Mouse (Mus musculus) hindbrain, embryonic 13.5 days (tissue): ENCODE measurements around the gene Pllp. TPM values are rescaled to one million over a fixed set of nuclear protein-coding genes. Genes with fewer than 3 reads are reported as not detected.

Source experiments
- ATAC-seq: fragments of 200-750 bp; cut with Nextera tagmentation; 2 replicates; pipeline ENCODE4 v1.8.0; 2017; ENCODE audit warnings: moderate TSS enrichment; ENCODE audit not compliant: low FRiP score
- H3K27ac ChIP-seq: fragments of 300-500 bp; sonication (generic); 2 replicates; pipeline ENCODE4 v1.5.1; 2015; ENCODE audit warnings: inconsistent platforms, mild to moderate bottlenecking, moderate library complexity
- H3K27me3 ChIP-seq: fragments of 300-500 bp; sonication (generic); 2 replicates; pipeline ENCODE4 v1.6.1; 2015; ENCODE audit warnings: mild to moderate bottlenecking, inconsistent platforms
- H3K36me3 ChIP-seq: fragments of 300-500 bp; sonication (generic); 2 replicates; pipeline ENCODE4 v1.6.1; 2015; ENCODE audit warnings: mild to moderate bottlenecking, inconsistent platforms
- H3K4me1 ChIP-seq: fragments of 300-500 bp; sonication (generic); replicated peaks from 2 replicates; pipeline ENCODE4 v1.6.1; 2015; ENCODE audit warnings: inconsistent platforms
- H3K4me2 ChIP-seq: fragments of 300-500 bp; sonication (generic); 2 replicates; pipeline ENCODE4 v1.6.1; 2015; ENCODE audit warnings: inconsistent platforms, mild to moderate bottlenecking, moderate library complexity
- H3K4me3 ChIP-seq: fragments of 300-500 bp; sonication (generic); 2 replicates; pipeline ENCODE4 v1.5.1; 2015; ENCODE audit warnings: mild to moderate bottlenecking, inconsistent platforms
- H3K9ac ChIP-seq: fragments of 300-500 bp; sonication (generic); 2 replicates; pipeline ENCODE4 v1.6.1; 2015; ENCODE audit warnings: mild to moderate bottlenecking, inconsistent platforms
- H3K9me3 ChIP-seq: fragments of 300-500 bp; sonication (generic); 2 replicates; pipeline ENCODE4 v1.6.1; 2016; ENCODE audit warnings: inconsistent platforms
- WGBS: fragments of 180-500 bp; shearing (Covaris S2); methylation state at CpG from one replicate; pipeline ENCODE4 v1.1.7; 2015; 5-methylcytosine and 5-hydroxymethylcytosine counted together
- polyA plus RNA-seq: library from polyadenylated mRNA; unstranded; fragments of >200 nt; fragmentation: Nextera tagmentation; extraction: Ambion mirVana; gene quantifications from 2 replicates; pipeline ENCODE4 v1.2.1, GENCODE M21; 2015

The Pllp gene
- polyA plus RNA-seq, 1 experiment from 2014 or later, result 0.93 TPM

DNA sequence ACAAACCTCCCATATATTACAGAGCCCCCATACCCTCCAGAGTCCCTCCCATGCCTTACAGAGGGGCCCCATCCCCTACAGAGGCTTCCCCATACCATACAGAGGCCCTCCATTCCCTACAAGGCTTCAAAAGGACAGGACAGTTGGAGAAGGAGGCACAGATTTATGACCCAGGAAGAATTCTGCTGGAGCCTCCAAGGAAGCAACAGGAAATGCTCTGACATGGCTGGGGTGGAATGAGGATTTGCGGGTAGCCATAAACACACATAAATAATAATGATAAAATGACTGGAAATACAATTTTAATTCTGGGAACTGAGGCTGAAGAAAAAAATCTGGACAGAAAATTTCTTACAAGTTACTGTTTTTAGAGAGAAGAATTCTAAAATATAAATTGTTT, 20.8 kb upstream of the Pllp start:
- H3K4me3 ChIP-seq, result no peak overlapping the region
- H3K36me3 ChIP-seq, result no peaks in the 10 kb centered on the region
- WGBS, result 91% methylated on average over 1 of the region's 1 CpGs
- H3K4me2 ChIP-seq, result no peak overlapping the region
- H3K9me3 ChIP-seq, result no peaks in the 10 kb centered on the region
- no peaks in the 10 kb centered on the region for H3K27me3 ChIP-seq
- H3K4me1 ChIP-seq, result no peaks in the 10 kb centered on the region; the same call in 1 of the 2 replicates
- no peak for ATAC-seq
- H3K27ac ChIP-seq, result no peak overlapping the region
- no peak overlapping the region for H3K9ac ChIP-seq

GRCm38 (mm10) chr8:94715871-94716270, 19.8 kb upstream of the Pllp start:
- Histone ChIP-seq H3K4me1 (no peaks in the 10 kb centered on the region; the same call in 1 of the 2 replicates), H3K27me3 (no peaks in the 10 kb centered on the region), H3K9ac (no peak overlapping the region), H3K27ac (no peak overlapping the region), H3K4me3 (no peak overlapping the region), H3K9me3 (no peaks in the 10 kb centered on the region), H3K4me2 (no peak overlapping the region), H3K36me3 (no peaks in the 10 kb centered on the region)
- ATAC-seq, result no peak
- 86% methylated on average over 3 of the region's 3 CpGs for WGBS

DNA sequence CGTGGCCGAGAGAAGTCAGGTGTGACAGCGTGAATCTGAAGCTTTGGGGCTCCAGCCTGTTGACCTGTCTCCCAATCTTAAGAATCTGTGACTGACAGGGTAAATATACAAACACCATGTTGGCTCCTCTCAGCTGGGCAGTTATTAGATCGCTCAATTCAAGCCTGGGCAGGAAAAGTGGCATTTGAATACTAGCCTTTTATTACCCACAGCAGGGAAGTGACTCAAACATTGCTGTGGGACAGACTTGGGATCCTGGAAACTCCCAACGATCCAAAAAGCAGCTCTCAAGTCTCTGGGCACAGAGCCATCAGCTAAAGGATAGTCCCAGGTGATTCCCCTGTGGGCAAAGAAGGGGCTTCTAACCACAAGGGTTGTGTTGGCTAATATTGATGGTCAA, 18.5 kb upstream of the Pllp start:
- H3K36me3 ChIP-seq, result no peaks in the 10 kb centered on the region
- H3K9ac ChIP-seq, result no peak overlapping the region
- H3K27ac ChIP-seq, result no peak overlapping the region
- H3K4me2 ChIP-seq, result no peak overlapping the region
- ATAC-seq, result no peak
- no peaks in the 10 kb centered on the region; the same call in 1 of the 2 replicates for H3K4me1 ChIP-seq
- H3K27me3 ChIP-seq, result no peaks in the 10 kb centered on the region
- no peak overlapping the region for H3K4me3 ChIP-seq
- no peaks in the 10 kb centered on the region for H3K9me3 ChIP-seq
- WGBS, result 51% methylated on average over 5 of the region's 5 CpGs

DNA sequence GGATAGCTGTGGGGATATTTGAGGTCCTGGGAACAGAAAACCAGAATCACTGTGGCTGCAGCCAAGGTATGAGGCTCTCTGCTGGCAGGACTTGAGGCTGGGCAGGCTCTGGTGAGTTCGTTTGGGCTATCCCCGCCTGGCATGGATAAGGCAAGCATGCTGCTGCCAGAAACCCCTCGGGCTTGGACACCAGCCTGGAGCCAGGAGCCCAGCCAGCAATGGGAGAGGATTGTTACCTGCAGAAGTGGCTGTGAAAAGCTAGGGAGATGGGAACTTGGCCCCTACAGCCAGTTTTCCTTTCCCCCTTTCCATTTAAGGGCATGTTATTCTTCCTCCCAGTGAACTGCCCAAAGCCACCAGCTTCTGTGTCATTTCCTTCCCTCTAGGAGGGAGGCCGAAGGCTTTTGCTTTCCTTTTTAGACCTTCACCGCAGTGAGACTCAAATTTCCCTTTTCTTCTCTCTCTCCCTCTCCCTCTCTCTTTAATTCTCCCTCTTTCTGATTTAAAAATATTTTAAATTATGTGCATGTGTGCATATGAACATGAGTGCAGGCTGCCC, 15.2 kb upstream of the Pllp start:
- no peak overlapping the region for H3K9ac ChIP-seq
- no peak overlapping the region for H3K4me3 ChIP-seq
- H3K9me3 ChIP-seq, result no peaks in the 10 kb centered on the region
- no peaks in the 10 kb centered on the region for H3K36me3 ChIP-seq
- no peaks in the 10 kb centered on the region; the same call in 1 of the 2 replicates for H3K4me1 ChIP-seq
- no peak overlapping the region for H3K4me2 ChIP-seq
- no peaks in the 10 kb centered on the region for H3K27me3 ChIP-seq
- H3K27ac ChIP-seq, result no peak overlapping the region
- no peak for ATAC-seq
- WGBS, result 72% methylated on average over 5 of the region's 5 CpGs

DNA sequence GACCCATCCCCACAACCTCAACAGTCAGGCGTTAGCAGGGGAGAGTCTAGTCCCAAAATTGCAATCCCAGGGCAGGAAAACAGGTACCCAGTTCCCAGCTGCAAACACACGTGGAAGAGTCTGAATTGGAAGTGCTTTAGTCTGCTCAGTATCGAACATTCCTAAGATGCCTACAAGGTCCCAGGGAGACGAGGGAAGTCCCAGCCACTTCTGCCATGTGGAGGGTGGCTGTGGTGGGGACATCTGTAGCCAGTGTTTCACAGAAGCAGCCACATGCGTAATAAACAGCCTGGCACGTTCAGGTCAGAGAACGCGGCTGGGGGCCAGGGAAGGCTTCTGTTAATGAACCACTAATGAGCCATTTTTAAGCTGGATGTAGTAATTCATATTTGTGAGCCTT, 14.3 kb upstream of the Pllp start:
- no peaks in the 10 kb centered on the region for H3K36me3 ChIP-seq
- no peak for ATAC-seq
- WGBS, result 60% methylated on average over 8 of the region's 8 CpGs

DNA sequence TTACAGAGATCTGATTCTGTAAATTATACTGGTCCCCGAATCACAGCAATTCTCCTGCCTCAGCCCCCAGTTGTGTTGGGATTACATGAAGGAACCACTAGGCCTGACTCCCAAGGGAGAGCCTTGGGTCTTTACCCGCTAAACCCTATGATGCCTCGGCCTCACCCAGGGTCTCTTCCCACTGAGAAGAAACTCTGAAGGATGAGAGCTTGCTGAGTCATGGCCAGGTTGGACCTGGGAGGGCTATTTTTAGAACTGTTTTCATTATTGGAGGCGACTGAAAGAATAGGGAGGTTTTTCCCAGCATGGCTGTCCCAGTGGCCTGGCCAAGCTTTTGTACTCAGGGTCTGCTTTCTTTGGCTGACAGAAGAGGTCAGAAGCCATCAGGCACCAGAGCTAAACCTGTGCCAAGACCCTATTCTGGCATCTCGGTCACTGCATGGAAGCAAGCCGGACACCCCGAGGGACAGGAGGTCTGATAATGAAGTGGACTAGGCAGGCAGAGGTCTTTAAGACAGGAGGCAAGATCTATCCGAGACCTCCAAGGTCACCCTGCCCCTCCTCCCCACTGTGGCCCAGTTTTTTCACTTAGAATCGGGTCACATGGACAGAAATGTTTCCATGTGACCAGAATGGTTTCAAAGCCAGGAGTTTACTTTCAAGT, 10.8 kb upstream of the Pllp start:
- Histone ChIP-seq H3K36me3 (no peaks in the 10 kb centered on the region), H3K4me2 (no peak overlapping the region), H3K27ac (no peak overlapping the region), H3K4me3 (no peak overlapping the region), H3K9ac (no peak overlapping the region), H3K4me1 (no peaks in the 10 kb centered on the region), H3K9me3 (no peaks in the 10 kb centered on the region), H3K27me3 (no peaks in the 10 kb centered on the region)
- ATAC-seq, result no peak
- WGBS, result 76% methylated on average over 9 of the region's 9 CpGs

More for the DNA sequence above, 14.3 kb upstream of the Pllp start:
- Histone ChIP-seq H3K9me3 (no peaks in the 10 kb centered on the region), H3K9ac (no peak overlapping the region), H3K27me3 (no peaks in the 10 kb centered on the region), H3K4me3 (no peak overlapping the region), H3K4me1 (no peaks in the 10 kb centered on the region; the same call in 1 of the 2 replicates), H3K27ac (no peak overlapping the region), H3K4me2 (no peak overlapping the region)

- H3K9me3 ChIP-seq, result no peaks in the 10 kb centered on the region
Observed at GRCm38 (mm10) chr8:94705581-94706245, 9.6 kb upstream of the Pllp start.

DNA sequence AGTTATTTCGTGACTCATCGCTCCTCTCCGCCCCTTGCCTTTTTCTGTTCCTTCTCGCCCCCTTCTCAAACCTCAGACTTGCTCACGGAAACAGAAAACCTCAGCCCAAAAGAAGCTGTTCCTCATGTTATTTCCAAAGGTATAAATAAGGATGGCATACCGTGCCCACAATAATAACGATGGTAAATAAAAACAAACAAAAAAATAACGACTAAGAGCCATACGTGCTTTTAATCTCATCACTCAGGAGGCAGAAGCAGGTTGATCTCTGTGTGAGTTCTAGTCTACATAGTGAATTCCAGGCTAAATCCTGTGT, 8.5 kb upstream of the Pllp start:
- 0 out of 2 replicates have a peak, but pooled peaks cover 2% of the 10 kb centered on the region for H3K27me3 ChIP-seq
- WGBS, result 18% methylated on average over 9 of the region's 9 CpGs
- peak overlapping the region; percentile 72 for H3K9ac ChIP-seq
- no peaks in the 10 kb centered on the region for H3K4me1 ChIP-seq
- peak overlapping the region; percentile 55 for H3K4me2 ChIP-seq
- H3K27ac ChIP-seq, result peak overlapping the region; percentile 81
- peak overlapping the region; percentile 48 for H3K4me3 ChIP-seq
- no peaks in the 10 kb centered on the region for H3K36me3 ChIP-seq
- no peak for ATAC-seq
- no peaks in the 10 kb centered on the region for H3K9me3 ChIP-seq

More at GRCm38 (mm10) chr8:94705581-94706245, 9.6 kb upstream of the Pllp start:
- Histone ChIP-seq H3K9ac (no peak overlapping the region), H3K4me1 (no peaks in the 10 kb centered on the region), H3K4me2 (no peak overlapping the region), H3K4me3 (no peak overlapping the region), H3K27ac (no peak overlapping the region), H3K36me3 (no peaks in the 10 kb centered on the region), H3K27me3 (no peaks in the 10 kb centered on the region)
- no peak for ATAC-seq
- 86% methylated on average over 10 of the region's 10 CpGs for WGBS

- ATAC-seq, result peak; percentile 93
Observed at GRCm38 (mm10) chr8:94703972-94704668, 8.0 kb upstream of the Pllp start.

DNA sequence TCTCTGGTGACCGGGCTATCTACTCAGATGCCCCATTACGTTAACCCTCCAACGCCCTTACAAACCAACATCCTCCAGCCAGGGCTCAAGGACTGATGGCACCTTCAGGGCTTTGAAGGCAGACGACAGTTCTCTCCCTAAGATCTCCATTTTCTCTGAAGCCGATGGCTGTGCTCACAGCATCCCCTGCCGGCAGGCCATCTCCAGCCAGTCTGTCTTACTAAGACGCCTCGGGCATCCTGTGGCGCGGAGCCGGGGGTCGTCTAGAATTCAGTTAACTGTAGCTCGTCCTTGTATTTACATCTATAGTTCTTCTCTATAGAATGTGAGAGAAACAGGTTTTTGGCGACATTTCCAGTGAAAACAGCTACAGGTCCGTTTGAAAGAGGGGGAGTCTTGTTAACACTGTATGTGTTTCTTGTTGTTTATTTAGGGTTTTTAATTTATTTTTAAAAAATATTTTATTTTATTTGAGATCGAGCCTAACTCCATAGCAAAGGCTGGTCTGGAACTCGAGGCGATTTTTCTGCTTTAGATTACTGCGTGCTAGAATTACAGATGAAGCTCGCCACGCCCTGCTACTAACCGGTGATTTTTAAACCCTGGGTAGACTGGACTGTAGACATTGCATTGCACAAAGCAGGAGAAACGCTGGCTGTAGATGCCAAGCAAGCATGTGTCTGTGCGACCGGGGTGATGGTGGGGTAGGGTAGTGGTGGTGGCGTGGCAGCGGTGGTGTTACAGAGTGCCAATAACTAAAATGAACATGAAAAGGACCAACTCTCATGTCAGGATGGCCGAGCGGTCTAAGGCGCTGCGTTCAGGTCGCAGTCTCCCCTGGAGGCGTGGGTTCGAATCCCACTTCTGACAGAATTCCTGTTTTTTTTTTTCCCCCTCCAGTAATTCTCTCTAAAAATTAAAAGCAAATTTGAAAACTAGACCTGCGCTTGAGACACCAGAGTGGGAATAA, 7.1 kb upstream of the Pllp start:
- H3K36me3 ChIP-seq, result no peaks in the 10 kb centered on the region
- ATAC-seq, result peak; percentile 86
- under 1% methylated on average over 35 of the region's 35 CpGs for WGBS
- peaks cover 6% of the 10 kb centered on the region for H3K27me3 ChIP-seq
- no peaks in the 10 kb centered on the region for H3K4me1 ChIP-seq
- H3K4me2 ChIP-seq, result peak overlapping the region; percentile 52
- H3K4me3 ChIP-seq, result peak overlapping the region; percentile 44
- peak overlapping the region; percentile 53 for H3K9ac ChIP-seq
- peak overlapping the region; percentile 71 for H3K27ac ChIP-seq
- H3K9me3 ChIP-seq, result no peaks in the 10 kb centered on the region

More at GRCm38 (mm10) chr8:94703972-94704668, 8.0 kb upstream of the Pllp start:
- Histone ChIP-seq H3K27ac (peak overlapping the region; percentile 81), H3K4me3 (peak overlapping the region; percentile 48), H3K36me3 (no peaks in the 10 kb centered on the region), H3K9me3 (no peaks in the 10 kb centered on the region), H3K4me2 (peak overlapping the region; percentile 55), H3K4me1 (no peaks in the 10 kb centered on the region), H3K9ac (peak overlapping the region; percentile 72), H3K27me3 (0 out of 2 replicates have a peak, but pooled peaks cover 5% of the 10 kb centered on the region)
- under 1% methylated on average over 35 of the region's 35 CpGs for WGBS

DNA sequence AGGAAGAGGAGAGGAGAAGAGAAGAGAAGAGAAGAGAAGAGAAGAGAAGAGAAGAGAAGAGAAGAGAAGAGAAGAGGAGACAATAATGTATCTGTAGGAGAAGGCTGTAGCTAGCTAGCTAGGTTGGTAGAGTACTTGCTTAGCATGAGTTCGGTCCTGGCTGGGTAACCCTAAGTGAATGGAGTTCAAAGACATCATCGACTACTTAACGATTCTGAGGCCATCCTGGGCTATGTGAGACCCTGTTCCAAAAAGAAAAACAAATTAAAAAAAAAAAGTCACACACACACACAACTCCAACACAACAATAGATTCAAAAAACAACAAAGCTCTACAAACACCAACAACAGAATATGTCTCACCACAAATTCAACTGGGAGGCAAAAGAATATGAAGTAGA, 6.1 kb upstream of the Pllp start:
- H3K9me3 ChIP-seq, result no peaks in the 10 kb centered on the region
- H3K4me1 ChIP-seq, result no peaks in the 10 kb centered on the region
- no peaks in the 10 kb centered on the region for H3K36me3 ChIP-seq
- H3K27me3 ChIP-seq, result peaks cover 14% of the 10 kb centered on the region
- ATAC-seq, result no peak
- H3K9ac ChIP-seq, result no peak overlapping the region
- no peak overlapping the region for H3K4me2 ChIP-seq
- 81% methylated on average over 3 of the region's 3 CpGs for WGBS
- no peak overlapping the region for H3K4me3 ChIP-seq
- no peak overlapping the region for H3K27ac ChIP-seq
